Mouse (Mus musculus) limb, embryonic 12.5 days (tissue): Measurements from ENCODE around the gene Olfr215. TPM values are rescaled to one million over a fixed set of nuclear protein-coding genes. Genes with fewer than 3 reads are reported as not detected.
"Not testable (repeated sequence)": the region's sequence is repeated elsewhere in the genome, so short reads cannot be mapped to it uniquely, and the experiment has no call there.

Experiments
- ATAC-seq: fragments of 200-750 bp; cut with Nextera tagmentation; 2 replicates; pipeline ENCODE4 v1.8.0; 2017; ENCODE audit warnings: low read depth, moderate TSS enrichment; ENCODE audit not compliant: insufficient number of reproducible peaks, insufficient read depth, low FRiP score, low TSS enrichment
- H3K27ac ChIP-seq: fragments of 300-500 bp; sonication (generic); 2 replicates; pipeline ENCODE4 v1.5.1; 2016; ENCODE audit warnings: mild to moderate bottlenecking, moderate library complexity
- H3K27me3 ChIP-seq: fragments of 300-500 bp; sonication (generic); 2 replicates; pipeline ENCODE4 v1.6.1; 2016; ENCODE audit warnings: mild to moderate bottlenecking, moderate library complexity
- H3K36me3 ChIP-seq: fragments of 300-500 bp; sonication (generic); 2 replicates; pipeline ENCODE4 v1.6.1; 2016; ENCODE audit warnings: mild to moderate bottlenecking, moderate library complexity
- H3K4me1 ChIP-seq: fragments of 300-500 bp; sonication (generic); replicated peaks from 2 replicates; pipeline ENCODE4 v1.6.1; 2016
- H3K4me2 ChIP-seq: fragments of 300-500 bp; sonication (generic); 2 replicates; pipeline ENCODE4 v1.6.1; 2016; ENCODE audit warnings: mild to moderate bottlenecking, moderate library complexity
- H3K4me3 ChIP-seq: fragments of 300-500 bp; sonication (generic); replicated peaks from 2 replicates; pipeline ENCODE4 v1.5.1; 2016; ENCODE audit warnings: mild to moderate bottlenecking
- H3K9ac ChIP-seq: fragments of 300-500 bp; sonication (generic); replicated peaks from 2 replicates; pipeline ENCODE4 v1.6.1; 2016; ENCODE audit warnings: mild to moderate bottlenecking, moderate library complexity
- H3K9me3 ChIP-seq: fragments of 300-500 bp; sonication (generic); 2 replicates; pipeline ENCODE4 v1.6.1; 2016; ENCODE audit warnings: mild to moderate bottlenecking, moderate library complexity
- WGBS: fragments of 180-500 bp; shearing (Covaris S2); methylation state at CpG from one replicate; pipeline ENCODE4 v1.1.7; 2016; 5-methylcytosine and 5-hydroxymethylcytosine counted together
- polyA plus RNA-seq: library from polyadenylated mRNA; unstranded; fragments of >200 nt; fragmentation: Nextera tagmentation; extraction: Ambion mirVana; gene quantifications from 2 replicates; pipeline ENCODE4 v1.2.1, GENCODE M21; 2016

Gene Olfr215
- polyA plus RNA-seq = not detected in 2 replicates

DNA sequence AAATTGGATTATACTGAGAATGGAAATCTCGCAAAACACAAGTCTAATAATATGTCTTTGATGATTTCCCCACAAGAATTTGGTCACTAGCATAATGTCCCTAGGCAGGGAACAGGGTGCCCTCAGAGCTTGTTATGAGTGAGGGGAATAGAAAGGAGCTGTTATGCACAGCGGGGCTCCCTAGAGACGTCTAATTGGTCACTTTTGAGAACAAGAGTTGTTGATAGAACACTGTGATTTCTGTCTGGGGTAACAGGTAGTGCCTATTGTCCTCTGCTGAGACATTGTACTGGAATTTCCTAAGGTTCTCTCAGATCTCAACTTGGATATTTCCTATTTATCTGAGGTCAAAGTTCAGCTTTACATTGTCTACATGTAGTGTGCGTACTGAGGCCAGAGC is at the start of gene Olfr215:
Gene Olfr215 (minus strand): TSS at position 101 of the 400 bp plus-strand sequence.
- no peak for ATAC-seq
- Histone ChIP-seq H3K4me3 (no peak within 1 kb of the TSS), H3K9me3 (no peaks in the 10 kb centered on the region), H3K27me3 (no peaks in the 10 kb centered on the region), H3K27ac (no peak within 1 kb of the TSS), H3K36me3 (no peaks in the 10 kb centered on the region), H3K4me2 (no peak within 1 kb of the TSS), H3K4me1 (no peaks in the 10 kb centered on the region), H3K9ac (no peak within 1 kb of the TSS)
- WGBS = 79% methylated on average over 4 of the region's 4 CpGs

GRCm38 (mm10) chr6:116632129-116632528 is 48.1 kb upstream of the Olfr215 start:
- Histone ChIP-seq H3K4me2 (no peak overlapping the region), H3K27me3 (no peaks in the 10 kb centered on the region), H3K4me1 (peaks cover 10% of the 10 kb centered on the region), H3K9ac (no peak overlapping the region), H3K9me3 (no peaks in the 10 kb centered on the region), H3K27ac (no peak overlapping the region), H3K4me3 (no peak overlapping the region), H3K36me3 (no peaks in the 10 kb centered on the region)
- WGBS = 62% methylated on average over 1 of the region's 1 CpGs
- ATAC-seq = no peak

- H3K36me3 ChIP-seq = peaks cover 19% of the 10 kb centered on the region
- H3K9ac ChIP-seq = no peak overlapping the region
- H3K4me1 ChIP-seq = peaks cover 4% of the 10 kb centered on the region; the same call in 1 of the 2 replicates
- 92% methylated on average over 10 of the region's 10 CpGs for WGBS
- no peaks in the 10 kb centered on the region for H3K9me3 ChIP-seq
- H3K4me3 ChIP-seq = no peak overlapping the region
- H3K27ac ChIP-seq = no peak overlapping the region
- ATAC-seq = no peak
- H3K27me3 ChIP-seq = no peaks in the 10 kb centered on the region
- no peak overlapping the region for H3K4me2 ChIP-seq
These were observed 45.8 kb upstream of the Olfr215 start for GRCm38 (mm10) chr6:116629766-116630165.

DNA sequence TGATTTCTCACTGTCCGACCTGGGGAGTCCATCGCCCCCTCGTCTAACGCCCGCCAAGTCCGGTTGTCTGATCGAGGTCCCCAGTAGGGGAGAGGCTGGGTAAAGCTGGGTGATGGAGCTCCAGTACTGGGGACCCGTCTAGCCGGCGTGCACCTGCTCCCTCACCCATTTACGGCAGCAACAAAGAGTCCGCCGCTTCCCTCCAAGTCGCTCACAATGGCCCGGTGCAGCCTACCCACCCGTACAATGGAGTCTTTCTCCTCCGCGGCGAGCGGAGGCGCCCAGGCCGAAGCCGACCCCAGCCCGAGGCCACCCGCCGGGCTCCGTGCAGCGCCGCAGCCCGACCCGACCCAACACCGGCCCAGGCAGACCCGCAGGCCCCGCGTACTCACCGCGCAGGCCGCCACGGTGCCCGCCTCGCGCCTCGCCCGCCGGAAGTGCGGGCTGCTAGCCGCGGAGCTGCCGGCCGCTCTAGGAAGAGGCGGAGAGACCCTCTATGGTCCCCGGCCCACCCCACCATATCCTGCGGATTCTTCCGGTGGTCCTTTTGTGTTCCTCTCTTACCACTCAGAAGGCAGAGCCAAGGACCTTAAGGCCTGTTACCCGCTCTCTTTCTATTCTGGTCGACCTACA is 44.7 kb upstream of the Olfr215 start, which contains the start of gene Zfp422:
Gene Zfp422 (minus strand): TSS at position 461 of the 633 bp plus-strand sequence.
- peak within 1 kb of the TSS; percentile 90 for H3K27ac ChIP-seq
- H3K4me2 ChIP-seq = peak within 1 kb of the TSS; percentile 75
- under 1% methylated on average over 56 of the region's 56 CpGs for WGBS
- H3K27me3 ChIP-seq = no peaks in the 10 kb centered on the region
- H3K9ac ChIP-seq = peak within 1 kb of the TSS; percentile 98
- ATAC-seq = peak; percentile 82
- peaks cover 27% of the 10 kb centered on the region for H3K36me3 ChIP-seq
- H3K4me1 ChIP-seq = peaks cover 4% of the 10 kb centered on the region; the same call in 1 of the 2 replicates
- H3K4me3 ChIP-seq = peak within 1 kb of the TSS; percentile 82
- H3K9me3 ChIP-seq = no peaks in the 10 kb centered on the region

- Histone ChIP-seq H3K27ac (peak overlapping the region; percentile 90), H3K9ac (peak overlapping the region; percentile 98), H3K4me2 (peak overlapping the region; percentile 75), H3K4me3 (peak overlapping the region; percentile 82), H3K36me3 (peaks cover 28% of the 10 kb centered on the region), H3K27me3 (no peaks in the 10 kb centered on the region), H3K4me1 (peaks cover 4% of the 10 kb centered on the region; the same call in 1 of the 2 replicates), H3K9me3 (no peaks in the 10 kb centered on the region)
- 26% methylated on average over 9 of the region's 9 CpGs for WGBS
- ATAC-seq = 0 out of 2 replicates have a peak, but pooled peaks have one; percentile 12
These were observed 44.1 kb upstream of the Olfr215 start for GRCm38 (mm10) chr6:116628095-116628494.

GRCm38 (mm10) chr6:116626417-116626816 is 42.4 kb upstream of the Olfr215 start:
- WGBS = 95% methylated on average over 9 of the region's 9 CpGs
- not testable (repeated sequence) for H3K4me3 ChIP-seq, H3K9me3 ChIP-seq, H3K4me2 ChIP-seq, H3K27ac ChIP-seq, H3K4me1 ChIP-seq, ATAC-seq, H3K27me3 ChIP-seq, H3K9ac ChIP-seq
- peaks cover 28% of the 10 kb centered on the region for H3K36me3 ChIP-seq

DNA sequence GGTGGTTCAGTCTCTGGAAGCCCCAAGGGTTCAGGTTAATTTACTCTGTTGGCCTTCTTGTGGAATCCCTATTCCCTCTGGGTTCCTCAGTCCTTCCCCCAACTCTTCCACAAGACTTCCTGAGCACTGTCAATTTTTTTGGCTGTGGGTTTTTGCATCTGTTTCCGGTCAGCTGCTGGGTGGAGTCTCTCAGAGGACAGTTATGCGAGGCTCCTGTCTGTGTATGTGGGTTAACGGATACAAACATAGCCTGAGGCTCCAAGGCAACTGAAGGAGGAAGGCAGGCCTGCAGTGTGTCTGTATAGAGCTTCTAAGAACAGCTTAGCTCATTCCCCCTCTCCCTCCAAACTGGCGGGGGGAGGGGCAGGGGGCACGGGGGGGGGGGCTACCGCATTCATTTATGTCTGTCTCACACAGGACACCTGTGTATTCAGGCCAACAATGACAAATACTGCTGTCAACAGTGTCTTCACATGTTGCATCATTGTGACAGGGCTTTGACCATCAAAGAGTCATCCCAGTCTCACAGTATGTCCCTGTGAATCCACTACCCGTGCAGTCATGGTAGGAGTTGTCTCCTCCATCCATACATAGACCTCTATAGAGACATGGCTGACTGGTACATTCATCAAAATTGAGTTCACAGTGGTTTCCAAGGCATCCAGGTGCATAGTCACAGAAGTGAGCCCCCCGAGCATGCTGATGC is 37.5 kb upstream of the Olfr215 start:
- no peak overlapping the region for H3K27ac ChIP-seq
- no peaks in the 10 kb centered on the region for H3K9me3 ChIP-seq
- no peak overlapping the region for H3K4me2 ChIP-seq
- no peak overlapping the region for H3K4me3 ChIP-seq
- ATAC-seq = no peak
- WGBS = 63% methylated on average over 8 of the region's 8 CpGs
- peaks cover 22% of the 10 kb centered on the region for H3K36me3 ChIP-seq
- no peaks in the 10 kb centered on the region for H3K27me3 ChIP-seq
- H3K9ac ChIP-seq = no peak overlapping the region
- H3K4me1 ChIP-seq = no peaks in the 10 kb centered on the region

DNA sequence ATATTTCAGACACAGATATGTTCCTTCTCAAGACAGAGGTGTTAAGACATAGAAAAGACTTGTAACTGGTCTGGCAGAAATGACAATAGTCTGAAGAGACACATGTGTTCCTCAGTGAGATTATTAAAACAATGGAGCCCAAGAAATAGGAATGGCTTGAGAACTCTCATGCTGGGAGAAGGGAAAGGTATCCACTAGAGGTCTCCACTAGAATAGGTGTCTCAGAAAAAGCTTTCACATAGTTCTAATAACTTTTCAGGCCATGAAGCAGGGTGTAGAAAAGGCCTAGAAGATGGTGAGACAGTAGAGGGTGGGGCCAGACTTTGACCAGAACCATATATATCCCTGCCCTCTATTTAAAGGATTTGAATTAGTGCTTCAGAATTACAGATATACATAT is 34.1 kb upstream of the Olfr215 start:
- no peaks in the 10 kb centered on the region for H3K4me1 ChIP-seq
- H3K4me2 ChIP-seq = no peak overlapping the region
- H3K4me3 ChIP-seq = no peak overlapping the region
- ATAC-seq = no peak
- no peak overlapping the region for H3K9ac ChIP-seq
- H3K9me3 ChIP-seq = no peaks in the 10 kb centered on the region
- H3K27ac ChIP-seq = no peak overlapping the region
- no peaks in the 10 kb centered on the region for H3K36me3 ChIP-seq
- H3K27me3 ChIP-seq = no peaks in the 10 kb centered on the region

GRCm38 (mm10) chr6:116615719-116616118 is 31.7 kb upstream of the Olfr215 start:
- no peak overlapping the region for H3K27ac ChIP-seq
- no peaks in the 10 kb centered on the region for H3K27me3 ChIP-seq
- H3K36me3 ChIP-seq = no peaks in the 10 kb centered on the region
- no peak for ATAC-seq
- H3K4me3 ChIP-seq = no peak overlapping the region
- no peaks in the 10 kb centered on the region for H3K4me1 ChIP-seq
- no peak overlapping the region for H3K9ac ChIP-seq
- no peak overlapping the region for H3K4me2 ChIP-seq
- no peaks in the 10 kb centered on the region for H3K9me3 ChIP-seq
- 84% methylated on average over 2 of the region's 2 CpGs for WGBS

- H3K36me3 ChIP-seq = no peaks in the 10 kb centered on the region
- no peaks in the 10 kb centered on the region for H3K27me3 ChIP-seq
- no peaks in the 10 kb centered on the region for H3K9me3 ChIP-seq
- H3K4me1 ChIP-seq = no peaks in the 10 kb centered on the region
- 43% methylated on average over 4 of the region's 4 CpGs for WGBS
- no peak overlapping the region for H3K4me3 ChIP-seq
- H3K27ac ChIP-seq = no peak overlapping the region
- no peak for ATAC-seq
- H3K4me2 ChIP-seq = no peak overlapping the region
- H3K9ac ChIP-seq = no peak overlapping the region
These were observed 23.2 kb upstream of the Olfr215 start for GRCm38 (mm10) chr6:116607230-116607629.

GRCm38 (mm10) chr6:116600969-116601368 is 17.0 kb upstream of the Olfr215 start:
- H3K4me1 ChIP-seq, H3K9me3 ChIP-seq, H3K27ac ChIP-seq, H3K4me3 ChIP-seq, H3K27me3 ChIP-seq, H3K9ac ChIP-seq, ATAC-seq, H3K4me2 ChIP-seq, H3K36me3 ChIP-seq: not testable (repeated sequence)
